Mouse (Mus musculus) Patski (cell line): ENCODE measurements at regions not wholly inside any gene's neighbourhood (a gene's known extent, or its start where the extent isn't known, plus 50 kb on each side); places are given as distances from the start of the nearest gene placed in this dataset.

ENCODE experiments used
- ATAC-seq: fragments of 100-300 bp; one replicate; pipeline ENCODE4 v1.8.0; 2021
- CTCF ChIA-PET: fragments of 350-600 bp; sonication (Branson Sonifier 250); formaldehyde crosslinking; loops from one replicate; lab custom pipeline; 2022; ENCODE audit warnings: inconsistent platforms; lab: Charles Lee
- POLR2A ChIA-PET: fragments of 350-600 bp; sonication (Branson Sonifier 250); formaldehyde crosslinking; loops from one replicate; lab custom pipeline; 2022; ENCODE audit warnings: antibody characterized with exemption, inconsistent platforms; lab: Charles Lee
- DNase-seq: peaks from one replicate; pipeline ENCODE4 v3.0.0-alpha.2; 2011; ENCODE audit warnings: low read depth, low spot score
- H3K27me3 ChIP-seq: fragments of 371-371 bp; one replicate; pipeline ENCODE4 v1.5.1; 2021
- CTCF ChIP-seq: fragments of 100-300 bp; IDR thresholded peaks from one replicate; pipeline ENCODE4 v1.5.1; 2021
- in situ Hi-C: fragments of 300-500 bp; cut with MboI; formaldehyde crosslinking; loops from 3 replicates; pipeline ENCODE4 v1.11.1; 2018; ENCODE audit warnings: low pct_unique_long_range_greater_than_20kb, mixed read lengths

- peaks cover 3% of the 10 kb centered on the region for H3K27me3 ChIP-seq
- ChIA-PET CTCF (no interaction called here), POLR2A (interaction anchor here (0.6 kb wide), 1 partner anchor 372 kb away, joined by 9 read pairs; no protein-coding TSS in a partner anchor)
- ATAC-seq (no peak), DNase-seq (no peak)
- TF ChIP-seq CTCF = no peak
- in situ Hi-C loops = no loop called here
These were observed 224.2 kb upstream of the Sp8 start for GRCm38 (mm10) chr12:118621697-118622485.

DNA sequence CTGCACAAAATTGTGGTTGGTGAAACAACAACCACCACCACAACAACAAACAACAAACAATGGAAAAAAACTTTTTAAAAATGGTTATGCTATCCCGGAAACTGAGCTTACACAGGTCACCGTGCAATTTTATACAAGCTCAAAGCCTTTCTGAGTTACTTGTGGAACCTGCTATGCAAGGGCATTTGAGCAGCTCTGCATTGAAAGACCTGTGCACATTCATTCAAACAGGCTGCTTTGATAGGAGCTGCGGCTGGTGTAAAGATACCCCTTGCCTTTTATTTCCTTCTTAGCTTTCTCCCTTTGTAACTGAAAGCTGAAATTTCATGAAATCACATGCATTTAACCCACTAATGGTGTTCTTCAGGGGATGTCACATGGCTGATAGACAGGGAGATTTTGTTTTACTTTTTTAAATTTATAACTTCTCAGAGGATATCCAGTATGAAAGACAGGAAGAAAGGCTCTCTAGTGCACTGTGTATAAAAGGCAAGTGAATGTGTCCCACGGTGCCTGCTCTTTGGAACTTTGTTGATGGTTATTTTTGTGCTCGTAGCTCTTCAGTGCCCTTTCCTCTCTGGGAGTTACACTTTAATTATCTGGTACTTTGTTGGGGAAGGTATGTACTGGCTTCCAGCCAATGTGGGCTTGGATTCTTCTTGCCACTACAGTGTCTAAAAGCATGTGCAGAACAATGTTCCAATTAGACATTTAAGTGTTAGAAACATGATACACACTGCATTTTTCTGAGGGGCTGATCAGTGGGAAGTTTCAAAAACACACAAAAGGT lies 225.1 kb upstream of the Sp8 start:
- ChIA-PET CTCF (no interaction called here), POLR2A (no interaction called here)
- ATAC-seq (no peak), DNase-seq (no peak)
- TF ChIP-seq CTCF = no peak
- in situ Hi-C loops = no loop called here
- H3K27me3 ChIP-seq = peaks cover 3% of the 10 kb centered on the region

GRCm38 (mm10) chr12:118597015-118597414 lies 249.1 kb upstream of the Sp8 start:
- POLR2A ChIA-PET = no interaction called here
- DNase-seq (no peak), ATAC-seq (no peak)
- CTCF ChIA-PET = no interaction called here
- in situ Hi-C loops = no loop called here
- no peaks in the 10 kb centered on the region for H3K27me3 ChIP-seq
- TF ChIP-seq CTCF = no peak

- no peak for TF ChIP-seq CTCF
- no peaks in the 10 kb centered on the region for H3K27me3 ChIP-seq
- ChIA-PET CTCF (no interaction called here), POLR2A (no interaction called here)
- DNase-seq (no peak), ATAC-seq (no peak)
- in situ Hi-C loops = no loop called here
These were observed 251.2 kb upstream of the Sp8 start for GRCm38 (mm10) chr12:118594781-118595574.

DNA sequence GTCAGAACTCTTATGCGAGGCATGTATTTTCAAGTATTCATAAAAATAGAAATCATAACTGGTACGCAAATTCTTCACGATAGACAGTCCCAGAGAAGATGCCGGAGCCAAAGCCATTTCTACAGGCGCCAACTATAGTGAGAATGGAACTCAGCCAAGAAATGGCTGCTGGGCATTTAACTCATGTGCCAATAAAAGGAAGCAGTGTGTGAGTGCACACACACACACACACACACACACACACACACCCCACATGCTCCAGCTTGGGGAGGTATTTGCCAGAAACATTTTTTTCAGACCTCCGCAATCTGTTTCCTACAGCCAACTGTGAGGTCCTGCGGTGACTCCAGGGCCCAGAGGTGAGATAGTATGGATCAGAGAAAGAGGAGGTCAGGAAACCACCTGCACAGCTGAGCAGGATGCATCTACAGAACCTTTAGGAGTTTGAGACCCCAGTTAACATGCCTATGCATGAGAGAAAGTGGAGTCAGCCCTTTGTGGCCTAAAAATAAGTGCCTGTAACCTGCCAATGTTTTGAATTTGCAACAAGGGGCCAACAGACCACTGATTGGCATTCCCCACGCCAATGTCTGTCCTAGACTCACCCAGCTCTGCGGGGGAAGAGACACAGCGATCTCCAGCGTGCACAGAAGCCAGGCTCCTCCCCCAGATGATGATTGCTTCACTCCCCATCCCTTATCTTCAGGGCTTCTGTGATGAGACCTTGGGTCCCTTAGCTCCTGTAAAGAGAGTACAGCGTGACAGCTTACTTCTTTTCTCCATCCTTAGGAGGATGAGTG lies 262.1 kb upstream of the Sp8 start:
- no peak for ATAC-seq
- POLR2A ChIA-PET = interaction anchor here (0.5 kb wide), 1 partner anchor 23 kb away, joined by 4 read pairs; no protein-coding TSS in a partner anchor
- H3K27me3 ChIP-seq = peaks cover 4% of the 10 kb centered on the region
- no peak for DNase-seq
- CTCF ChIA-PET = no interaction called here
- TF ChIP-seq CTCF = no peak
- in situ Hi-C loops = no loop called here

DNA sequence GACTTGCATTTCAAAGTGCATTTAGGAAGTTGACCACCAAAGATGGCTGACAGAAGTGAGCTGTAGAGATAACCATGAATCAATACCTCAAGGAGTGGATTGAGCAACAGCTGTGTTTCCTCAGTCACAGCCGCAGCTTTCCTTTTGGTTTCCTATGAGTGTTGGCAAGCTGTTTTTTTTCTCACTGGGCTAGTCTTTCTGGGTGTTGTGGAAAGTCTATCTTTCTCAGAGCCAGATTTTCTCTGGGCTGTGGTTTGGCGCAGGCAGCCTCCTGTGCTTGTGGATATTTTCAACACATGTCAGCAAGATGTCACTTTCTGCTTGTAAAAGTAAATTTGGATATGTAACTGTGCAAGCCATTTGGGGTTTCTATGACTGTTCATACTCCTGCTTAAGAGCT lies 268.6 kb upstream of the Sp4 start:
- POLR2A ChIA-PET = no interaction called here
- no peaks in the 10 kb centered on the region for H3K27me3 ChIP-seq
- ATAC-seq (no peak), DNase-seq (no peak)
- CTCF ChIA-PET = no interaction called here
- in situ Hi-C loops = no loop called here
- TF ChIP-seq CTCF = no peak

- in situ Hi-C loops = no loop called here
- CTCF ChIA-PET = no interaction called here
- H3K27me3 ChIP-seq = peaks cover 3% of the 10 kb centered on the region
- ATAC-seq (no peak), DNase-seq (no peak)
- POLR2A ChIA-PET = interaction anchor here (0.6 kb wide), 1 partner anchor 10 kb away, joined by 3 read pairs; no protein-coding TSS in a partner anchor
- TF ChIP-seq CTCF = no peak
These were observed 265.4 kb upstream of the Sp4 start for GRCm38 (mm10) chr12:118566681-118567080.

DNA sequence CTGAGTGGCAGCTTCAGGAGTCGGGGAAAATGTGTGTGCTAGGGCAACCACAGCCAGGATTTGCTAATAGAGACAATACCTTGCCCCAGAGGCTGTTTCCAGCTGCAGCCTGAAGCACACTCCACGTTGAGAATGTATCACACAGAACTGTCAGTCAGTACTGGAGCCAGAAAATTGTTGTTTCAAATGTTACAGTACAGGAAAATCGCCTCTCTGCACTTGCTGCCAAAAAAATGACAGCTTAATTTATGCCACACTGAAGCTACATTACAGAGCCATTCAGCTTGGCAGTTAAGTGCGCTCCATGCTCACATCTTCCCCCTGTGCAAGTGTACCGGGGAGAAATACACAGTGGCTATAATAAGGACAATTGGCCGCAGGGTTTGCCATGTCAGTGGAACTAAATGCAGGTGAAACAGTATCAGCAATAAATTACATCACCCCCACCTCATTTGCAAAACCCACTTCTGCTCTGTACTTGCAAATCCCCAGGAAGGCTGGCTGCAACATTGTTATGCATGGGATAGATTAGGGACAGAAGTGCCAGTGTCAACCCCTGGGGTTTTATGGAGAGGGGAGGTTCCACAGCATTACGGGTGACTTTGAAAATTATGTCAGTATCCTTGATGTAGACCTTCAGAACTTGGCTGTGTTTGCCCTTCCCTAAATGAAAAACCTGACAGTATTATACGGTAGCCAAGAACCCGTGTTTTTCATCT lies 263.3 kb upstream of the Sp4 start:
- H3K27me3 ChIP-seq = peaks cover 3% of the 10 kb centered on the region
- CTCF ChIA-PET = no interaction called here
- ATAC-seq (no peak), DNase-seq (no peak)
- TF ChIP-seq CTCF = no peak
- POLR2A ChIA-PET = no interaction called here
- in situ Hi-C loops = no loop called here

DNA sequence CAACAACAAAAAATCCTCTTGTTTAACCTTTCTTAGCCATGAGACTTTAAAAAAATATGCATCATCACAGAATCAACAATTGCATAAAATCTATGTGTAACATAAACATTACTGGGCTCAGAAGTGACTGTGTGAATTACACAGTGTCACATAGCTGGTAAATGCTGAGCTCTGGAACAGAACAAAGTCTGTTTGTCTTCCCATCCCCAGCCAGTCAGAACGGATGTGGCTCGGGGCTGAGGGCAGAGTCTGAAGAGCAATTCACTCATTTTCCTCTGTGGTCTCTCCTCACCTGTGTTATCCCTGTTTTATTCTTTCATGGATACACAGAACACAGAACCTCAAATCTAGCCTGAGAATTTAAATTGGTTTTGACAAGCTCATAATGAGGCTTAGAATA lies 261.0 kb upstream of the Sp4 start:
- TF ChIP-seq CTCF = no peak
- CTCF ChIA-PET = no interaction called here
- DNase-seq (no peak), ATAC-seq (no peak)
- peaks cover 3% of the 10 kb centered on the region for H3K27me3 ChIP-seq
- POLR2A ChIA-PET = no interaction called here
- in situ Hi-C loops = no loop called here

GRCm38 (mm10) chr12:118549071-118549470 lies 247.8 kb upstream of the Sp4 start:
- no peak for TF ChIP-seq CTCF
- ChIA-PET CTCF (no interaction called here), POLR2A (no interaction called here)
- DNase-seq (no peak), ATAC-seq (no peak)
- H3K27me3 ChIP-seq = no peaks in the 10 kb centered on the region
- in situ Hi-C loops = no loop called here
